Mouse (Mus musculus) liver, embryonic 16.5 days (tissue): ENCODE measurements around the gene Olfr1263. TPM values are rescaled to one million over a fixed set of nuclear protein-coding genes. Genes with fewer than 3 reads are reported as not detected.

Experiments
- ATAC-seq: fragments of 200-750 bp; cut with Nextera tagmentation; 2 replicates; pipeline ENCODE4 v1.8.0; 2017; ENCODE audit warnings: low read depth, mild to moderate bottlenecking, moderate number of reproducible peaks, moderate library complexity
- H3K27ac ChIP-seq: fragments of 300-500 bp; sonication (generic); 2 replicates; pipeline ENCODE4 v1.5.1; 2014; ENCODE audit warnings: mild to moderate bottlenecking, low read length
- H3K27me3 ChIP-seq: fragments of 300-500 bp; sonication (generic); 2 replicates; pipeline ENCODE4 v1.6.1; 2014; ENCODE audit warnings: low read depth, low read length, mixed read lengths; ENCODE audit not compliant: control insufficient read depth, insufficient read depth
- H3K36me3 ChIP-seq: fragments of 300-500 bp; sonication (generic); 2 replicates; pipeline ENCODE4 v1.6.1; 2014; ENCODE audit warnings: mild to moderate bottlenecking; ENCODE audit not compliant: control insufficient read depth, insufficient read depth
- H3K4me1 ChIP-seq: fragments of 300-500 bp; sonication (generic); 2 replicates; pipeline ENCODE4 v1.6.1; 2014; ENCODE audit warnings: low read depth, low read length, mixed read lengths; ENCODE audit not compliant: control insufficient read depth
- H3K4me2 ChIP-seq: fragments of 300-500 bp; sonication (generic); 2 replicates; pipeline ENCODE4 v1.6.1; 2014; ENCODE audit warnings: low read depth, low read length, mixed read lengths
- H3K4me3 ChIP-seq: fragments of 300-500 bp; sonication (generic); 2 replicates; pipeline ENCODE4 v1.5.1; 2014; ENCODE audit warnings: low read depth, mild to moderate bottlenecking, low read length
- H3K9ac ChIP-seq: fragments of 300-500 bp; sonication (generic); 2 replicates; pipeline ENCODE4 v1.6.1; 2014; ENCODE audit warnings: low read depth, low read length
- H3K9me3 ChIP-seq: fragments of 300-500 bp; sonication (generic); replicated peaks from 2 replicates; pipeline ENCODE4 v1.6.1; 2016; ENCODE audit warnings: low read length; ENCODE audit not compliant: control insufficient read depth
- WGBS: fragments of 180-500 bp; shearing (Covaris S2); extraction: QIAGEN DNeasy Blood & Tissue Kit; methylation state at CpG from one replicate; pipeline ENCODE4 v1.1.7; 2014; ENCODE audit not compliant: insufficient replicate concordance; 5-methylcytosine and 5-hydroxymethylcytosine counted together
- polyA plus RNA-seq: library from polyadenylated mRNA; unstranded; fragments of >200 nt; fragmentation: Nextera tagmentation; extraction: Ambion mirVana; gene quantifications from 2 replicates; pipeline ENCODE4 v1.2.1, GENCODE M21; 2015

The Olfr1263 gene
- polyA plus RNA-seq: not detected in 2 replicates

DNA sequence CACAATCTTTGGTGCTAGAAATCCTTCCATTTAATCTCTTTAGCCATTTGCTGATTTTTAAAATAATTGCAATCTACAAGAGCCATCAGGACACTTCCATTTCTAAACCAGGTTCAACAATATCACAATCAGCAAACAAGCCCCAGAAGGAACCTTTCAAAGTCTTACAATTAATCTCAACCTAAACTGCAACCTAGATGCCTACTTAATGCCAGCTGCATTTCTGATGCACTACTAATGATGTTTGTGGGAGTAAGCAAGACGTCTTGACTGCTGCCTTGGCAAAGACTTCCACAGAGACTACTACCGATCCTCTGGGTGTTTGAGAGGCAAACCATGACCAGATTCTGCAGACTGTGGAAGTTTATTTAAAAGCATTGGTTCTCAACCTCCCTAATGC, at the start of gene Olfr1263:
Olfr1263 (plus strand) TSS at position 301 of the 400 bp plus-strand sequence.
- no peaks in the 10 kb centered on the region for H3K9me3 ChIP-seq
- H3K4me2 ChIP-seq: no peak within 1 kb of the TSS
- H3K36me3 ChIP-seq: no peaks in the 10 kb centered on the region
- no peak within 1 kb of the TSS for H3K27ac ChIP-seq
- H3K27me3 ChIP-seq: no peaks in the 10 kb centered on the region
- no peak within 1 kb of the TSS for H3K4me3 ChIP-seq
- ATAC-seq: no peak
- H3K9ac ChIP-seq: no peak within 1 kb of the TSS
- 58% methylated on average over 2 of the region's 2 CpGs for WGBS
- H3K4me1 ChIP-seq: no peaks in the 10 kb centered on the region

DNA sequence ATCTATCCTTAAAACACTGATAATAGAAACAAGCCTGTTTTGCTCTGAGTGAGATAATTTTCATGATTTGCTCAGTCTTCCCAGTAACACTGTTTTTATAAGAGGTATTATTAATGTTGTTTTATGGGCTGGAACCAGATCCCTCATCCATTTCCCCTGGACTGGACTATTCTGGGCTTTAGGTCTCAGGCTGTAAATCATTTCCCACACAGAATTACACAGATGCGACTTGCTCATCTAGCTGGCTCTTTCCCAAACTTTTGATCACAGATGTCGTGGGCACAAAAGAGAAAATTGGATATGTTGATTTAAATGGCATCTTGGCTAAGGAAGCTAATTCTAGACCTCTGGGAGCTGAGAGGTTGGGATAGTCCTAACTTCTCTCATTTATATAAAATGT, 37.7 kb upstream of the Olfr1263 start, which contains the start of gene Olfr1260:
Olfr1260 (plus strand) TSS at position 157 of the 400 bp plus-strand sequence.
- H3K4me3 ChIP-seq: no peak within 1 kb of the TSS
- H3K4me1 ChIP-seq: no peaks in the 10 kb centered on the region
- no peak for ATAC-seq
- H3K9me3 ChIP-seq: no peaks in the 10 kb centered on the region
- H3K4me2 ChIP-seq: no peak within 1 kb of the TSS
- H3K36me3 ChIP-seq: no peaks in the 10 kb centered on the region
- H3K9ac ChIP-seq: no peak within 1 kb of the TSS
- WGBS: 45% methylated on average over 2 of the region's 2 CpGs
- H3K27me3 ChIP-seq: no peaks in the 10 kb centered on the region
- H3K27ac ChIP-seq: no peak within 1 kb of the TSS

DNA sequence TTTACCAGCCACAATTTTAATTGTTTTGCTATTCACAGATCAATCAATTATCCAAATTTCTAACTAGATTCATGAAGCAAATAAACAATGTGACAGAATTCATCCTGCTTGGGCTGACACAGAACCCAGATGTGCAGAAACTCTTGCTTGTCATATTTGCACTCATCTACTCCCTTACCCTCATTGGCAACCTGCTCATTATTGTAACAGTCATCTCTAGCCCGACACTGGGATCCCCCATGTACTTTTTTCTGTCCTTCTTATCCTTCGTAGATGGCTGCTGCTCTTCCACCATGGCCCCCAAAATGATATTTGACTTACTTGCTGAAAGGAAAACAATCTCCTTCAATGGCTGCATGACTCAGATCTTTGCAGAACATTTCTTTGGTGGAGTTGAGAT, 34.2 kb upstream of the Olfr1263 start:
- Histone ChIP-seq H3K9me3 (no peaks in the 10 kb centered on the region), H3K4me3 (no peak overlapping the region)

DNA sequence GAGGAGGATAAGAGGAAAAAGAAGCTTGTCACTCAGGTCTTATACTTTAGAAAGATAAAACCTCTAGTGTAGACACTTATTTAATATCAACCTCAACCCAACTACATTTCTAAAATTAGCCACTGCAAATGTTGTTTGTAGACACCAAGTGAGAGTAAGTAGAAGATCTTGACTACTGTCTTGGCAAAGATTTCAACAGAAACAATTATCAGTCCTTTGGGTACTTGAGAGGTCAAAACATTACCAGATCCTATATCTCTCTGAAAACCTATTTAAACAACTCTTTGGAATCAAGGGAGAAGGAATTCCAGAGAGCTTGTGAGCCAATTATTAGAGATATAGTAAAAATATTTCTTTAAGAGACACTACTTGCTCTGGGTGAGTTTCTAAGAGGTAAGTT, 21.0 kb upstream of the Olfr1263 start, which contains the start of gene Olfr1261:
Olfr1261 (plus strand) TSS at position 301 of the 400 bp plus-strand sequence.
- H3K4me2 ChIP-seq: no peak within 1 kb of the TSS
- H3K4me3 ChIP-seq: no peak within 1 kb of the TSS
- H3K4me1 ChIP-seq: no peaks in the 10 kb centered on the region
- H3K27ac ChIP-seq: no peak within 1 kb of the TSS
- no peak for ATAC-seq
- H3K9me3 ChIP-seq: no peaks in the 10 kb centered on the region; the same call in 1 of the 2 replicates
- no peak within 1 kb of the TSS for H3K9ac ChIP-seq
- no peaks in the 10 kb centered on the region for H3K27me3 ChIP-seq
- no peaks in the 10 kb centered on the region for H3K36me3 ChIP-seq

More for the DNA sequence above, 34.2 kb upstream of the Olfr1263 start:
- no peak overlapping the region for H3K27ac ChIP-seq
- ATAC-seq: no peak
- no peak overlapping the region for H3K4me2 ChIP-seq
- 45% methylated on average over 2 of the region's 2 CpGs for WGBS
- no peaks in the 10 kb centered on the region for H3K27me3 ChIP-seq
- no peak overlapping the region for H3K9ac ChIP-seq
- no peaks in the 10 kb centered on the region for H3K36me3 ChIP-seq
- no peaks in the 10 kb centered on the region for H3K4me1 ChIP-seq

DNA sequence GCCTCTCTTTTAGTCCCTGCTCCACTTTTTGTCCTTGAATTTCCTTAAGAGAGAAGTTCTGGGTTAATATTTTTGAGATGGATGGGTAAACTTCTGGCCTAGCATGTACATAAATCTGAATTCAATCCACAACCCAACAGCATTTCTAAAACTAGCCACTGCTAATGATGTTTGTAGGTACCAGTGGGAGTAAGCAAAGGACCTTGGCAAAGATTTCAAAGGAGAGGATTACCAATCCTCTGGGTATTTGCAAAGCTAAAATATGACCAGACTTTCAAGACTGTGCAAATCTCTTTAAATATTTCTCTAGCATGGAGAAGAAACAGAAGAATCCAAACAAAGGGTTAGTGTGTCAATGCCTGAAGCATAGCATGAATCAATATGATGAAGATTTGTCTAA, 12.1 kb upstream of the Olfr1263 start, which contains the start of gene Olfr1262:
Olfr1262 (plus strand) TSS at position 301 of the 400 bp plus-strand sequence.
- H3K9me3 ChIP-seq: no peaks in the 10 kb centered on the region
- H3K27ac ChIP-seq: no peak within 1 kb of the TSS
- H3K36me3 ChIP-seq: no peaks in the 10 kb centered on the region
- no peak within 1 kb of the TSS for H3K4me3 ChIP-seq
- H3K9ac ChIP-seq: no peak within 1 kb of the TSS
- no peaks in the 10 kb centered on the region for H3K4me1 ChIP-seq
- no peak within 1 kb of the TSS for H3K4me2 ChIP-seq
- H3K27me3 ChIP-seq: no peaks in the 10 kb centered on the region
- ATAC-seq: no peak

DNA sequence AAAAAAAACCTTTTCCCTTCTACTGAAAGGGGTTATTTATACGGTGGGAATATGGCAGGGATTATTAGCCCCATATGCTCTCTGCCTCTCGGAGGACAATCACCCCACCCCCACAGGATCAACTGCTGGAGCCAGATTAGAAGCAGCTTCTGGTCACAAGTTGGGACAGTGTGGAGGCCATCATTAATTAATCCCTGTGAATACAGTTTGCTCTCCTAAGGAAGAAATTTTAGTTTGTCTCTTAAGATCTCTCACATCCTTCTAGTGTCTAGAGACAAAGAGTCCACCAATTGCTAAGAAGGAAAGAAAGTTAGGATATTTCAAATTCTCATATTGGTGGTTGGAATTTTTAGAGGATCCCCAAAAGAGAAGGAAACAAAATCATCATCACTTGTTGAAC, 13.5 kb downstream of the Olfr1263 start, which contains the start of gene Olfr1264:
Olfr1264 (minus strand) TSS at position 101 of the 400 bp plus-strand sequence.
- H3K9me3 ChIP-seq: no peaks in the 10 kb centered on the region
- no peaks in the 10 kb centered on the region for H3K27me3 ChIP-seq
- H3K4me1 ChIP-seq: no peaks in the 10 kb centered on the region
- WGBS: 58% methylated on average over 2 of the region's 2 CpGs
- H3K36me3 ChIP-seq: no peaks in the 10 kb centered on the region
- no peak within 1 kb of the TSS for H3K4me3 ChIP-seq
- no peak within 1 kb of the TSS for H3K9ac ChIP-seq
- H3K4me2 ChIP-seq: no peak within 1 kb of the TSS
- no peak for ATAC-seq
- H3K27ac ChIP-seq: no peak within 1 kb of the TSS

DNA sequence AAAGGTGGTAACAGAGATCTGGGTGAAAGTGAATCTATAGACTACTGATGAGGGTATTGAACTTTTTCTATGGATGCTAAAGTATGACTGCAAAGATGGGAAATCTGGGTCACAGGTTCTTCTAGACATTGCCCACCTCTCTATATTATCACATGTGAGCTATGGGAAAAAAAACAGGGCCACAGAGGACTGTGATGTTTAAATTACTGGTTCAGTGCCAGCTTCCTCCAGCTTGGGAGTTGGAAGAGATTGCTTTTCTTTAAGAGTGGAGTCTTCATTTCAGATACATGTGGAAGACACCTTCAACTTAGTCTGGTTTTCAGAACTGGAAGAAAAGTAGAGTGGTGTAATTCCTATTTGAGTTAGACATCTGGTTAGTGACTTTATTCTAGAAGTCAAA, 23.1 kb downstream of the Olfr1263 start, which contains the start of gene Olfr1265:
Olfr1265 (plus strand) TSS at position 301 of the 400 bp plus-strand sequence.
- no peak within 1 kb of the TSS for H3K4me3 ChIP-seq
- no peaks in the 10 kb centered on the region for H3K4me1 ChIP-seq
- no peak within 1 kb of the TSS for H3K27ac ChIP-seq
- no peaks in the 10 kb centered on the region for H3K36me3 ChIP-seq
- H3K9ac ChIP-seq: no peak within 1 kb of the TSS
- H3K4me2 ChIP-seq: no peak within 1 kb of the TSS
- no peaks in the 10 kb centered on the region for H3K9me3 ChIP-seq
- no peak for ATAC-seq
- H3K27me3 ChIP-seq: no peaks in the 10 kb centered on the region

DNA sequence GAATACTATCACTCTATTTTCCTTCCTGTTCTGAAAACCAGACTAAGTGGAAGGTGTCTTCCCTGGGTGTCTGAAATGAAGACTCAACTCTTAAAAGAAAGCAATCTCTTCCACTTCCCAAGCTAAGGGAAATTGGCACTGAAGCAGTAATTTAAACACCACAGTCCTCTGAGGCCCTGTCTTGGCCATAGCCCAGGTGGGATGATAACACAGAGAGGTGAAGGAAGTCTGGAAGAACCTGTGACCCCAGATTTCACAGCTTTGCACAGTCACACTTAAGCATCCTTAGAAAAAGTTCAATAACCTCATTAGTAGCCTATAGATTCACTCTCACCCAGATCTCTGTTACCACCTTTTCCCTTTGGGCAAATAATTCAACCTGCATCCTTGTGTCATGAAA, 51.6 kb downstream of the Olfr1263 start, which contains the start of gene Olfr140:
Olfr140 (minus strand) TSS at position 101 of the 400 bp plus-strand sequence.
- H3K27ac ChIP-seq: no peak within 1 kb of the TSS
- H3K9me3 ChIP-seq: no peaks in the 10 kb centered on the region
- H3K27me3 ChIP-seq: no peaks in the 10 kb centered on the region
- no peaks in the 10 kb centered on the region for H3K36me3 ChIP-seq
- H3K4me2 ChIP-seq: no peak within 1 kb of the TSS
- no peak within 1 kb of the TSS for H3K4me3 ChIP-seq
- no peaks in the 10 kb centered on the region for H3K4me1 ChIP-seq
- no peak within 1 kb of the TSS for H3K9ac ChIP-seq
- ATAC-seq: no peak
